Mouse (Mus musculus) erythroid progenitor cell, adult 5-6 weeks (primary cell): ENCODE results near the gene Igf1r. TPM values are rescaled to one million over a fixed set of nuclear protein-coding genes. Genes with fewer than 3 reads are reported as not detected.

ENCODE experiments used
- ATAC-seq: replicated peaks from 2 replicates; pipeline ENCODE4 v1.8.0; 2016; ENCODE audit warnings: moderate number of reproducible peaks, mild to moderate bottlenecking, moderate TSS enrichment, inconsistent platforms; ENCODE audit not compliant: poor library complexity, low FRiP score, severe bottlenecking
- total RNA-seq, 2 experiments: library from RNA; stranded (forward) in 1 of 2; stranded (reverse) in 1 of 2; fragments of 150-400 nt in 1 of 2; fragments of 186-747, 209-891 nt in 1 of 2; gene quantifications; 2 replicates each; pipeline versions ENCODE4 v1.2.3 to v1.2.4; 2015 to 2017; ENCODE audit warnings: low replicate concordance in 2 of 2

The Igf1r gene
- total RNA-seq (2015; ENCODE audit: low replicate concordance) (17.3 and 28.1 TPM in 2 replicates), total RNA-seq (2017; ENCODE audit: low replicate concordance) (16.8 and 18.1 TPM in 2 replicates)

DNA sequence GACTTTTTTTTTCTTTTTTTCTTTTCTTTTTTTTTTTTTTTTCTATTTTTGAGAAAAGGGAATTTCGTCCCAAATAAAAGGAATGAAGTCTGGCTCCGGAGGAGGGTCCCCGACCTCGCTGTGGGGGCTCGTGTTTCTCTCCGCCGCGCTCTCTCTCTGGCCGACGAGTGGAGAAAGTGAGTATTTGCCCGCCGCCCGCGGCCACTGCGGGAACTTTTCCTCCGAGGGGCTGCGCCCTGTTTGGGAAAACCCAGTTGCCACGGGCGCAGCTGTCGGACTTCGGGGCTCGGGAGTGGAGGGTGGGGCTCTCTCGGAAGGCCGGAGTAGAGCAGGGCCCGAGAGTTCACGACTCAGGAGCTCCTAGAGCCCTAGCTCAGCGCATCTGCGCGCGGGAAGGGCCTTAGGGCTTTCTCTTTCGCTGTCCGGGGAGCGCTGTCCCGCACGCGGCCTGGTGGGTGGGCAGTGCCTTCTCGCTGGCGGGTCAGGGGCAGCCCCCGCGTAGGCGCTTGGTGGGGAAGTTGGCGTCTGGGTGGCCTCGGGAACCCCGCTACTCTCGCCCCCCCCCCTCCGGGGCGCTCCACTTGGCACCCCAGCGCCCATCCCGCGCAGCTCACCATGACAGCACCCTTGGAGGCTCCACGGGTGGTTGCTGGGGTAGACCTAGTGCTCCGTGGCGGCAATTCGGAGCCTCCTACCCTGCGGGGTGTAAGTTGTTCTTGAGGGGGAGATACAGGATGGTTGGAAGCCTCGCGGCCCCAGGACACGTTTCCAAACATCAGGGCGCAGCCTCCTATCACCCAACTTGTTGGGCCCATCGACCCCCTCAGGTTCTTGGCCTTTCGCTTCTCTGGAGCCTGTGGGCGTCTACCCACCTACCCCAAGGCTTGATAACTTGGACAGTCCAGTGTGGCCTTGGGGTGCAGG, at the start of gene Igf1r:
Gene Igf1r, plus strand, starts transcription at position 51 of the 924 bp plus-strand sequence.
- peak; percentile 41; the same call in 1 of the 2 replicates for ATAC-seq

DNA sequence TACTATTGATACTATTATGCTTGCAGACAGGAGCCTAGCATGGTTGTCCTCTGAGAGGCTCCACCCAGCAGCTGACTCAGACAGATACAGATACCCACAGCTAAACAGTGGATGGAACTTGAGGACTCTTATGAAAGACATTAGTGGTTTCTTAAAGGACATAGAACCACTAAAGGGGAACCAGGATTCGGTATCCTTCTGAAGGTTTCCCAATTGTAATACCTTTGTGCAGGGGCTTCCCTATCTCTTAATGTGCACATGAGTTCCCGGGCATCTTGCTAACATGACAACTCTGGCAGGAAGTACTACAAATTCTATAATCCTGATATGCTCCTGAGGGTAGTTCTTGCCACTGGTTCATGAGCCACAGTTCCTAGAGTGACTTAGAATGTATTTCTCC, 46.3 kb upstream of the Igf1r start:
- no peak for ATAC-seq

DNA sequence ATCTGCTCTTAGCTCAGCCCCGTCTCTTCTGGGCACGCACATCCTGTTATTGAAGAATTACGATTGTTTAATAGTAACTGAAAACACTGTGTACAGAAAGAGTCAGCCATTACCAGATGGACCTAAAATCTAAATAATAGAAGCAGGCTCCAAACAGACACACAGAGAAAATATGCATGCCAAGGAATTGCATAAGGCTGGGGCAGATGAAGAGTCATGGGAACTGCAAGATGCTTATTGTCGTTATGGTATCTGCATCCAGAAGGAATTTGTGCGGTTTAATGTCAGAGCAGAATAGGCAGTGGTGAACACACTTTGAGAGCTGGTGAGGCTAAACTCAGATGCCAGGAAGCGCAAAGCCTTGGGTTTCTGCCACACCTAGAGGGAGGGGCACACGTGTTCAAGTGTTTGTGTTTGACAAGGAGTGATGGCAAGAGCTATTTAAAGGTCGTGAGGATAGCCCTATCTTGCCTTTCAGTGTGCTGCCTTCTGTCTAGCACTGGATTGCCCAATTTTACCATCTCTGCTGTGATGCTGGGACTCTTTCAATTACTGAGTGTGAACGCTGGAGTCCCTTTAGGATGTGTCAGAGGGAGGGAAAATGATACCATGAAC, 44.7 kb upstream of the Igf1r start:
- ATAC-seq: no peak

DNA sequence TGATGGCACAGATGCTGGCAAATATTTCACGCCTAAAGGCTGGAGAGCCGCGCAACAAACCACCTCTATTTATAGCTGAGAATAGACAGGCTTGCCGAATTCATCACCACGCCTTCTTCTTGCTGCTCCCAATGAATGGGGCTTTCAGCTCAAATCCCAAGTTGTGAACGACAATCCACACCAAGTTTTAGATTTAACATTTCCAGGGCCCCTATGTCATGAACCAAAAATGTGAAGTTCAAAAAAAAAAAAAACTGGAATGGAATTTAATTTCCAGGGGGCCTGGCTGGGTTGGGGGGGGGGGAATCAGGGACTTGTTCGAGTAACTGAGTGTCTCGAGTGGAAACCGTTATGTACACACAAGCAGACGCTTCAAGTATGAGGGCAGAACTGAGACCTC, 42.1 kb upstream of the Igf1r start:
- ATAC-seq: no peak

DNA sequence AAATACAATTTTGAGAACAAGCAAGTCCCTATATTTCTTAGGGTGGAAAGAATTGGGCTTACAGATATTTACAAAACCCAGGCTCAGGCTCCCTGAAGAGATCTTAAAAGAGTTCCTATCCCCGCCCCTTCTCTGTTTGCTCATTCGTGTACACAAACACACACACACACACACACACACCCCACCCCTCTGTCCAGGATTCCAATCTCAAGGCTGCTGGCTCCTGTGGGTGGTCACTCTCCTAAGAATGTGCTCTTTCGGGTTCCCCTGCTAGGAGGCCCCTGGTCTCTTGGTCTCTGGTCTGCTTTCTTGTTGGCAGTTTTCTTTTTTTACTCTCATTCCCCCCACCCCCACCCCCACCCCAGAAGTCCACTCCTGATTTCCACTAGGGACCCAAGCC, 41.7 kb upstream of the Igf1r start:
- ATAC-seq: no peak

DNA sequence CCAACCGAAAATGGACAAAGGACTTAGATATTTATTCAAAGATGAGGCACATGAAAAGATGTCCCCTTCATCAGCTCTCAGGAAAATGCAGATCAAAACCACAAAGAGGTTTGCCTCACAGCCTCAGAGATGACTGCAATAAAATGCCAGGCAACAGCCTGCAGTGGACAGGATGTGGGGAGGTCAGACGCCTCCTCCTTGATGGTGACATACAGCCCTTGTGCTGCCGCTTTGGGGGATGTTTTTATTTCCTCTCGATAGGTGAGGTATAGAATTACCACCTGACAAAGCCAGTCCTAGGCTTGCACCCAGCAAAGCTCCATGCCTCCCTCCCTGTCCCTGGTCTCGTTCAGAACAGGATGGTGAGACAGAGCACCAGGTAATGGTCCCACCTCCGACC, 40.8 kb upstream of the Igf1r start:
- ATAC-seq: no peak

DNA sequence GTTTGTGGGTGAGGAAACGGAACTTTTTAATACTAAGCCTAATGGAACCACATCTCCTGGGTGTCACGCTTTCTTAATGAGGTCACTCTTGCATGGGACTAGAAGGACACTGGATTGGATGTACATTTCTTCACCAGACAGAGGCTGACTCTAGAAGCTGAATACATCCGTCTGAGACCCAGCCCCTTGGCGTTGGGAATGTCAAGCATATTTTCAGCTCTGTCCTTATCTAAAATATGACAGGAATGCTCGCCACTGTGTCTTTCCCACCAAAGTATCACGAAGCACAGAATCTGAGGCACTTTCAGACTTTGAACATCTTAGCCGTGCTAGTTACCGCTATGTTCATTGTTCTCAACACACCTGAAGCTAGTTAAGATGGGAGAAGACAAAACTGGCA, 35.7 kb upstream of the Igf1r start:
- ATAC-seq: no peak

DNA sequence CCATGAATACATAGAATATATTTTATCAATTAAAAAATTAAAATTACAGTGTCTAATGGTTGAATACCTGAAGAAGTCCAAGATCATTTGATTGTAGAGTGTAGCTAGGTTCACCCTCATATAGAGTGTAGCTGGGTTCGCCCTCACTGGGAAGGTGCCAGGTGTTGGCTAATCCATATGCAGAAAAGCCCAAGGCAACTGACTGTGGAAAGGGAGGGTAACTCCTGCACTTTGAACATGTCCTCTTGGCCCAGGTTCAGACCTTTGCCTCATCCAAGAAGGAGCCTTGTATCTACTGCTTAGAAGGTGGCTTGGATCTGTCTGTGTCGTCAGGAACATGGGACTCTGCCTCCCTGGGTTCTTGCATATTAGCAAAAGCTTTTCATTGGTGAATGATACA, 34.9 kb upstream of the Igf1r start:
- ATAC-seq: no peak

DNA sequence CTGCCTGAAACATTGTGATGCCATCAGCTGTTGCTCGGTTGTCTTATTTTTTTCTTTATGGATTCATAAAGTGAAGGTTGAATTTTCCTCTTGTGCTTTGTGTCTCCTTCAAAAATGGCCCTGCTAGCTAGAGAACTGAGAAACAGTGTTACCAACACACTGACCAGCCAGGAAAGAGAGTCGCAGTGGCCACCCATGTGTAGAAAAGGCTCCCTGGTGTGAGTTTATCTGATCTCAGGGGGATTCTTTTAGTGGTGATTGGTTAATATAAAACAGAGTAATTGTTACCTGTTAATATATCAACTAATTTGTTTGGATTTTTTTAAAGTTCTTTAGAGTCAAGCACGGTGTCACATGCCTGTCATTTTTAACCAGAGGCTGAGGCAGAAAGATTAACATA, 33.2 kb upstream of the Igf1r start:
- no peak for ATAC-seq

DNA sequence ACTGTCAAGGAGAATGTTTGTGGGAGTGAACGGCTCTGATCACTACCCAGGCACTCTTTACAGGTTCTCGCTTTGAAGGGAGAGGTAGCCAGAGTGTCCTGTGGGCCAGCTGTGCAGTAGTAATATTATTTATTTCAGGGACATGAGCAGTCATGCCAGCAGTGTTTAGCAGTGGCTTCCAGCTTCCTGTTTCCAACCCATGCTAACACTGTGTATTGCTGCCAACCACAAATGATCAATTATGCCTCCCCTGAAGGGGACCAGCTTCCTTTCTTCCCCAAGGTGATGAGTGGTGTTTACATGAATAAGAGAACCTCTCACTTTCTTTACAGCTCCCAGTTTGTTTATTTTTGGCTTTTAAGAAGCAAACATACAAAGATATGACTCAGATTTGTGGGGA, 28.4 kb upstream of the Igf1r start:
- ATAC-seq: no peak

DNA sequence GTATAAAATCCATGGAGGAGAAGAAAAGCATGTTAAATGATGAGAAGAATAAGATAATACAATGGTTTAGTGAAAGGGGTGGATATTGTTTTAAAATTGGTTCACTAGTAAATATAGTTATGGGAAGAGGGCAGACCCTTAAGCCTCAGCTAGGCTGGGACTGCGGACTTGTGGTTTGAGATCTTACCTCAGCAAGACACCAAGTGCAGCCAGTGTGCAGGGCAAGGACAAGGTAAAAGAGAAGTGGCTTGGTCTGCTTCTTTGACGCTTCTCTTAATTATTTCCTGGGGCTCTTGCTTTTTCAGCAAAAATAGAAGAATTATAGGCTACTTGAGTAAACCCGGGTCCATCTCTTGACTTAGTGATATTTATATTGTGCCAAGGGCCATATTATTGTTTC, 22.5 kb upstream of the Igf1r start:
- no peak for ATAC-seq

DNA sequence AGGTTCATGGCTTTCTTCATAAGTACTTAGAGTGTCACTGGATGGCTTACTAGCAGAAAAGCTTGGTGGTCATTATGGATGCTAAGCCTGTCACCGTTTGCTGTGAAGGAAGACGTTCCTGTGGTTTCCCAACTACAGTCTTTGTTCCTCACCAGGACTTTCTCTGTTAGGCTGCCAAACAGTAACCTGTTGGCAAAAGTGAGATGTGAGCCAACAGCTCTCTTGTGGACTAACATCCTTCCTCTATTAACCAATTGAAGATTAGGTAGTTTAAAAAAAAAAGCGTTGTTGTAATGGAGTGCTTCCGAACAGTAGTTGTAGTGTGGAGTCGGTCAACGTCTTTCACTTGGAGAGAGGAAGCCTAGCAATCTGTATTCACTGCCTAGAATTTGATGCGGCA, 15.8 kb upstream of the Igf1r start:
- no peak for ATAC-seq

DNA sequence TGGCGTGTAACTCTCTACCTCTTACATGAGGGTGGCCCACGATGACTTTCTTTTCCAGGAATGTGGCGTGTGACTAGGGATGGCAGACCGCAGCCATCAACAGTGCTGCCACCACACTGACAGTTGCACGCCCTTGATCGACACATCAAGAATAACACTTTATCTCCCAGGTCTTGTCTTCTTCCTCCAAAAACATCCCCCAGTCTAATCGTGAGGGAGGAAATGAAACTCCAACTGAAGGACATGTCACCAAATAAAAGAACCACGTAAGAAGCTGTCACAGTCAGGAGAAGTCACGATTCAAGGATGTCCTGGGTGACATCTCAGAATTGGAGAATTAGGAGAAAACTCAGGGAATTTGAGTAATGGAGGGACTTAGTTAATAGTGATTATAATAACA, 8.8 kb upstream of the Igf1r start:
- no peak for ATAC-seq

DNA sequence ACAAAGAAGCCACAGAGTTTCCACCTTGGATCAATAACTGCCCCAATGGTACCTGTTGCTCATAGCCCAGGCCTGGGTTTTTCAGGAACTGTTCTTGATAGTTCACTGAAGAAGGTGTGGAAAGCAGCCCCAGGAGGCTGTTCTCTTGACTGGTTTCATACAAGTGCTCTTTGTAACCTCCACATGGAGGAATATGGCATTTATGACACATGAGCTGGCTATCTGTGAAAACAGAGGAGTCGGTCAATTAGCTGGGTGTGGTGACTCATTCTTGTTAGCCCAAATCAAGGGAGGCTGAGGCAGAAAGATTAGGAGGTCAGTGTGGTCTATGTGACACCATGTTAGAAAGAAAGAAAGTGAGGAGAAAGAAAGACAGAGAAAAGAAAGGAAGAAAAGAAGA, 5.7 kb upstream of the Igf1r start:
- ATAC-seq: no peak

DNA sequence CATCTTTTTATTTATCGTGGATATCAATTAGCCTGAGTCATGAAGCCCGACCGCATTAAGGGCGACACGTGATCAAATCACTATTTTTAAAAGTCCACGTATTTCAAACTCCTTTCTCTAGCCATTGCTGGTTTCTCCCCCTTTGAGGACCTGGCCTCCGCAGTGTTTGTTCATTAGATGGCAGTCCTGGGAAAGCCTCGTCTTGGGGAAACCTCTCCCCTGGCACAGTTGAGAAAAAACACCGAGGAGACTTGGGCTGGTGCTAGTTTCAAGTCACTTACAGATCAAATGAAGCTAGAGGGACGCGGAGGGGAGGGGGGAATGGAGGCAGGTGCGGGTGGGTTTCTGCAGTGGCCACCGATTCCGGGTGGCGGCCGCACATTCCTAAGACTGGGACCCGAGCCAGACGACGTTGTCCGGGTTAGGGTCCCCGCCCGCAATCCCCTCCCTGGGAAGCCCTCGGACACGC, 2.2 kb upstream of the Igf1r start:
- no peak for ATAC-seq

DNA sequence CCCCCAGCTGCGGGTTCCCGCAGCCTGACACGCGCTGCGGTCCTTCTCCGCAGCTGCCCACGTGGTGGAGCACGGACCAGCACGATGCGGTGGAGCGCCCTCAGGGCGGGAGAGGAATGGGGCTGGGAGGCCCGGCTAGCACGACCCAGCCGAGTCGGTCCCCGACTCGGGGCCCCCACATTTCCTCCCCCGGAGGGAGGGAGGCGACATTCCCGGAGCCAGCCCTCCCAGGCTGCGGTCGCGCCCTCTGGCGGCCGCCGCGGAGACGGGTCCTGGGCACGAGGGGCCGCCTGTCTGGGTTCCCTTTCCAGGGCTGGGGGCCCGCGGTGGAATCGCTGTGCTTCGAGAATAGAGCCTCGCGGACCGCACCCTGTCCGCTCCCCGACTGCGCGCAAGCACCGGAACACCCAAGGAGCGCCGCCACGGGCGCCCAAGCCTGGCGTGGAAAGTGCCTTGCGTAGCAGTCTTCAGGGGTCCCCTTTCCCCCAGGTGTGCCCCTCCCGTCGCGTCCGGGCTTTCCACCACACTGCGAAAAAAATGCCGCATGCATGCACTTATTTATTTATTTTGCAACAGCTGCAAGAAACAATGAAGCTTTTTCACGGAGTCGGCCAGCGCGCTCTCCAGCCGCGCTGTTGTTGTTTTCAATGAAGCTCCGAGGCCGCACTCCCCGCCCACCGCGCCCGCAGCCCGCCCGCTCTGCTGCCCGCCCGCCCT, 1.7 kb upstream of the Igf1r start:
- peak; percentile 55 for ATAC-seq

DNA sequence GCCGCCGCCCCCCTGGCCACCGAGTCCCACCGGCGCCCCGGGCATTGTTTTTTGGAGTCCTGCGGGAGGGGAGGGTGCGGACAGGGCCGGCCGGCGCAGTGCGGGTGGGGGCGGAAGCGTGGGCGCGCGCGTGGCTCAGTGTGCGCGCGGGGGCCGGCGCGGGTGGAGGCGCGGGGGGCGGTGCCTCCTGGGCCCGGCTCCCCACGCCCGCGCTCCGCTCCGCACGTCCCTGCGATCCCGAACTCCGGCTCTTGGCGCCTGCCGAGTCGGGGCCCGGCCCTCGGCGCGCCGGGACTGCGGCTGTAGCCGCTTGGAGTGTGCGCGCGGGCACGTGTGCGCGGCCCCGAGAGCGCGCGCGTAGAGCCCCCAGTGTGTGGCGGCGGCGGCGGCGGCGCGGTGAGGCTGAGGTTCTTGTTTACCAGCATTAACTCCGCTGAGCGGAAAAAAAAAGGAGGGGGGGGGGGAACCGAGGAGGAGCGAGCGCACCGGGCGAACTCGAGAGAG, 1.0 kb upstream of the Igf1r start:
- ATAC-seq: peak; percentile 78

DNA sequence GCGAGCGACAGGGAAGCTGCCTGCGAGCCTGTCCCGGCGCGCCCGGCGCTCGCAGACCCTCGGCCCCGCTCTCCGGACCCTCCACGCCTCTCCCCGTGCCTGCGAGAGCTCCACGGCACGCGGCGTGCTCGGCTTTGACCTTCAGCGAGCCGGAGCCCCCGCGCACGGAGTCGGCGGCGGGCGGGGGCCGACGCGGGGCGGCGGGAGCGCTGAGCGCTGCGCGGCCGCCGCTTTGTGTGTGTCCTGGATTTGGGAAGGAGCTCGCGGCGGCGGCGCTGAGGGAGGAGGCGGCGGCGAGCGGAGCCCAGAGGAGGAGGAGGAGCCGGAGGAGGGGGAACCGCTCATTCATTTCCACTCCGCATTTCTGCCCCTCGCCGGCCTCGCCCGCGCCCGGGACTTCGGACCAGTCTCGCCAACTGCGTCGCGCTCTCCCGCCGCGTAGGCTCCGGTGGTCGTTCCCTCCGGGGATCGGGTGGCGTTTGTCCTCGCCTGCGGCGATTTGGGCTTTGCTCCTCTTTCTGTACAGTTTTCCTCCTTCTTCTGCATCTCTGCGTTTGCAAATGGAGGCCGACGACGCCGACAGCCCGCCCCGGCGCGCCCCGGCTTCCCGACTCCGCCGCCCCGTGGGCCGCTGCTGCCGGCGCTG, 468 bp upstream of the Igf1r start:
- ATAC-seq: peak; percentile 30; the same call in 1 of the 2 replicates

DNA sequence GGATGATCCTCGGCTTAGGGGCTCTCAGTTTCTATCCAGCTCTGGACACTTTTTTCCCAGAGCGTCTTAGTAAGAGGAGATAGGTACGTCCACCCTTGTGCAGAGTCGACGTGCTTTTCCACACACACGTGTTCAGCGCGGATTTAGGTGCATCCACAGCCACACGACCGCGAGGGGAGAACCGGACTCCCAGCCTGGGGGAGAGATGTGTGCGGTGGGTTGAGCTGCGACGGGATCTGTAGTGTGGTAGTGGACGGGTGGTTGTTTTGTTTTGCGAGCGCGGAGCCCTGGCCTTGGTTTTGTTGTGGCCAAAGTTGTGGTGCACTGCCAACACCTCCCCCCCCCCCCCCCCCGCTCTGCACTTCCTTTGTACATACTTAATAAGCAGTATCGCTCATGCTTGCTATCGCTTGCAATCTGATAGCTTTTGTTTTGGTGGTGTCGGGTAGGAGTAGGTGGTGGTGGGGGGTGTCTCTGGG, 1.2 kb downstream of the Igf1r start:
- ATAC-seq: no peak
